Mouse (Mus musculus) myocyte (in vitro differentiated cells): Measurements from ENCODE around the gene Gfod2.

Source experiments
- CEBPB ChIP-seq: IDR thresholded peaks from 2 replicates; pipeline ENCODE4 v1.6.1; 2011; ENCODE audit warnings: mild to moderate bottlenecking, moderate library complexity; ENCODE audit not compliant: poor library complexity, insufficient read depth, severe bottlenecking
- E2F4 ChIP-seq: IDR thresholded peaks from one replicate; pipeline ENCODE4 v1.6.1; 2011; ENCODE audit warnings: mild to moderate bottlenecking, control low read depth, moderate library complexity; ENCODE audit not compliant: insufficient read depth
- MYOD1 ChIP-seq, 3 experiments: IDR thresholded peaks; one replicate each; pipeline ENCODE4 v1.6.1; 2011; ENCODE audit warnings: control low read depth in 2 of 3, low read depth in 2 of 3, mild to moderate bottlenecking in 2 of 3, moderate library complexity in 1 of 3; ENCODE audit not compliant: insufficient read length in 2 of 3, control insufficient read depth in 1 of 3
- POLR2A ChIP-seq: IDR thresholded peaks from one replicate; pipeline ENCODE4 v1.6.1; 2011; ENCODE audit warnings: low read depth, mild to moderate bottlenecking, control low read depth, moderate library complexity; ENCODE audit not compliant: insufficient read length
- TCF12 ChIP-seq: IDR thresholded peaks from one replicate; pipeline ENCODE4 v1.6.1; 2011; ENCODE audit warnings: mild to moderate bottlenecking, control low read depth; ENCODE audit not compliant: poor library complexity, insufficient read depth, severe bottlenecking

DNA sequence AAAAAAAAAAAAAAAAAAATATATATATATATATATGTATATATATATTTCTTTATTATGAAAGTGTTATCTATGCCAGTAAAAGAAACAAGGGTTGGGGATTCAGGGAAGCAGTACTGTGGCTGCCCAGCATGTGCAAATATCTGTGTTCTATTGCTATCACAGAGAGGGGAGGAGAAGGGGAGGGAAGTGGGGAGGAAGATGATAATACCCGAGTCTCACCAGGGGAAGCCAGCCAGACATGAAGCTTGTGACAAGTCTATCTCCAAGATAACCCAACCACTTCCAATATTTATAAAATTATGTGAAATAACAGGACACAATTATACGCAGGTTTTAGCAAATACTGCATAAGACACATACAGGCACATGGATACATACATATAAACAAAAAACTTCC lies 19.4 kb upstream of the Gfod2 start:
- no peak for TF ChIP-seq POLR2A
- TF ChIP-seq E2F4 = no peak
- no peak for TF ChIP-seq MYOD1 (IDR thresholded peaks at IDR 0.05; ENCODE audit: control insufficient read depth in 1 of 3, insufficient read length in 2 of 3, low read depth in 2 of 3)
- no peak for TF ChIP-seq TCF12
- no peak for TF ChIP-seq CEBPB
